Mouse (Mus musculus) G1E (cell line): ENCODE measurements around the gene Ly86. TPM values are rescaled to one million over a fixed set of nuclear protein-coding genes. Genes with fewer than 3 reads are reported as not detected.

ENCODE experiments used
- ATAC-seq: 2 replicates; pipeline ENCODE4 v1.8.0; 2016; ENCODE audit warnings: mild to moderate bottlenecking; ENCODE audit not compliant: insufficient number of reproducible peaks, poor library complexity, low FRiP score, severe bottlenecking; ENCODE audit errors: extremely low read depth
- DNase-seq: peaks from one replicate; pipeline ENCODE4 v3.0.0; 2012; ENCODE audit warnings: low spot score
- H3K27me3 ChIP-seq: 2 replicates; pipeline ENCODE4 v1.6.1; 2012; ENCODE audit warnings: mild to moderate bottlenecking, low read length, inconsistent platforms; ENCODE audit not compliant: insufficient read depth
- H3K36me3 ChIP-seq: replicated peaks from 2 replicates; pipeline ENCODE3; 2012; ENCODE audit warnings: mild to moderate bottlenecking, inconsistent platforms
- H3K4me1 ChIP-seq: 2 replicates; pipeline ENCODE4 v1.6.1; 2012; ENCODE audit warnings: low read depth, low read length, inconsistent platforms, mixed read lengths; ENCODE audit not compliant: insufficient read depth
- H3K4me3 ChIP-seq: 2 replicates; pipeline ENCODE4 v1.5.1; 2012; ENCODE audit warnings: low read depth, mild to moderate bottlenecking, inconsistent platforms, low read length, moderate library complexity, mixed read lengths
- H3K9me3 ChIP-seq: replicated peaks from 2 replicates; pipeline ENCODE4 v1.6.1; 2012; ENCODE audit warnings: inconsistent platforms
- CTCF ChIP-seq: IDR thresholded peaks from 2 replicates; pipeline ENCODE4 v1.5.1; 2012; ENCODE audit warnings: low read depth, low read length, inconsistent platforms, mixed read lengths
- GATA1 ChIP-seq: IDR thresholded peaks from 2 replicates; pipeline ENCODE4 v1.6.1; 2012; ENCODE audit warnings: borderline replicate concordance, low read length, inconsistent platforms, mixed read lengths
- GATA2 ChIP-seq: IDR thresholded peaks from 2 replicates; pipeline ENCODE4 v1.6.1; 2012; ENCODE audit warnings: low read depth, low read length, inconsistent platforms, borderline replicate concordance
- POLR2AphosphoS5 ChIP-seq: IDR thresholded peaks from 2 replicates; pipeline ENCODE4 v1.6.1; 2012; ENCODE audit warnings: low read depth, low read length, inconsistent platforms; ENCODE audit not compliant: insufficient replicate concordance
- TAL1 ChIP-seq: conservative IDR thresholded peaks from 2 replicates; pipeline ENCODE4 v1.6.1; 2012; ENCODE audit warnings: low read depth, low read length, inconsistent platforms, mixed read lengths
- polyA plus RNA-seq: library from polyadenylated mRNA; stranded (reverse); fragments of >175 nt; gene quantifications from 2 replicates; pipeline ENCODE4 v1.2.3, GENCODE M21; 2012
- total RNA-seq, 2 experiments: library from RNA; stranded (forward) in 1 of 2; stranded (reverse) in 1 of 2; fragments of 200-1000 nt in 1 of 2; fragments of >200 nt in 1 of 2; fragmentation: Nextera tagmentation in 1 of 2; gene quantifications; 2 replicates each; pipeline ENCODE4 v1.2.3; 2014 to 2017

The Ly86 gene
- total and polyA plus RNA-seq, 3 experiments, result 0.22 TPM; not detected in 2

GRCm38 (mm10) chr13:37451021-37451420, 106.0 kb downstream of the Ly86 start:
- Histone ChIP-seq H3K4me1 (peaks cover 12% of the 10 kb centered on the region), H3K36me3 (no peaks in the 10 kb centered on the region), H3K27me3 (peaks cover 32% of the 10 kb centered on the region), H3K9me3 (no peaks in the 10 kb centered on the region), H3K4me3 (no peak overlapping the region)
- DNase-seq (no peak), ATAC-seq (no peak)
- TF ChIP-seq GATA2, result no peak
- TF ChIP-seq GATA1, result no peak
- TF ChIP-seq POLR2AphosphoS5, result no peak
- TF ChIP-seq CTCF, result no peak
- no peak for TF ChIP-seq TAL1

GRCm38 (mm10) chr13:37451471-37451870, 106.5 kb downstream of the Ly86 start:
- TF ChIP-seq GATA1 (no peak), CTCF (no peak), GATA2 (no peak), TAL1 (no peak), POLR2AphosphoS5 (no peak)
- Histone ChIP-seq H3K4me3 (no peak overlapping the region), H3K4me1 (peaks cover 12% of the 10 kb centered on the region), H3K27me3 (peaks cover 32% of the 10 kb centered on the region), H3K9me3 (no peaks in the 10 kb centered on the region), H3K36me3 (no peaks in the 10 kb centered on the region)
- DNase-seq (no peak), ATAC-seq (no peak)

GRCm38 (mm10) chr13:37452022-37452941, 107.3 kb downstream of the Ly86 start:
- TF ChIP-seq GATA2, result no peak
- TF ChIP-seq POLR2AphosphoS5, result no peak
- TF ChIP-seq TAL1, result no peak
- no peak for TF ChIP-seq GATA1
- no peak for TF ChIP-seq CTCF
- DNase-seq, result no peak
- Histone ChIP-seq H3K9me3 (no peaks in the 10 kb centered on the region), H3K36me3 (no peaks in the 10 kb centered on the region), H3K4me3 (no peak overlapping the region), H3K4me1 (peaks cover 12% of the 10 kb centered on the region), H3K27me3 (peaks cover 35% of the 10 kb centered on the region)
- ATAC-seq, result peak; percentile 22; the same call in 1 of the 2 replicates

GRCm38 (mm10) chr13:37453203-37453602, 108.2 kb downstream of the Ly86 start:
- ATAC-seq (0 out of 2 replicates have a peak, but pooled peaks have one; percentile 28), DNase-seq (peak; percentile 26)
- H3K4me3 ChIP-seq, result no peak overlapping the region
- peak; percentile 59 for TF ChIP-seq CTCF
- TF ChIP-seq GATA1, result no peak
- H3K36me3 ChIP-seq, result no peaks in the 10 kb centered on the region
- H3K4me1 ChIP-seq, result peaks cover 12% of the 10 kb centered on the region
- no peaks in the 10 kb centered on the region for H3K9me3 ChIP-seq
- peaks cover 39% of the 10 kb centered on the region for H3K27me3 ChIP-seq

GRCm38 (mm10) chr13:37454356-37454755, 109.3 kb downstream of the Ly86 start:
- no peak overlapping the region for H3K4me3 ChIP-seq
- H3K36me3 ChIP-seq, result no peaks in the 10 kb centered on the region
- peaks cover 12% of the 10 kb centered on the region for H3K4me1 ChIP-seq
- TF ChIP-seq GATA2 (no peak), TAL1 (no peak), CTCF (no peak), GATA1 (no peak), POLR2AphosphoS5 (no peak)
- H3K9me3 ChIP-seq, result no peaks in the 10 kb centered on the region
- peaks cover 46% of the 10 kb centered on the region for H3K27me3 ChIP-seq
- DNase-seq (no peak), ATAC-seq (no peak)

GRCm38 (mm10) chr13:37455561-37455960, 110.6 kb downstream of the Ly86 start:
- ATAC-seq (no peak), DNase-seq (no peak)
- Histone ChIP-seq H3K9me3 (no peaks in the 10 kb centered on the region), H3K27me3 (peaks cover 48% of the 10 kb centered on the region), H3K4me1 (peaks cover 12% of the 10 kb centered on the region), H3K36me3 (no peaks in the 10 kb centered on the region), H3K4me3 (no peak overlapping the region)
- no peak for TF ChIP-seq POLR2AphosphoS5
- no peak for TF ChIP-seq GATA2
- no peak for TF ChIP-seq CTCF
- no peak for TF ChIP-seq GATA1
- no peak for TF ChIP-seq TAL1
